Mouse (Mus musculus): Measurements from ENCODE around the gene Gna12.

GRCm38 (mm10) chr5:140821951-140822350 is 8.3 kb downstream of the Gna12 start:
- no peak for TF ChIP-seq CTCF (IDR thresholded peaks at IDR 0.05; ENCODE audit: borderline replicate concordance, insufficient read depth, low read length)
- TF ChIP-seq POLR2A (IDR thresholded peaks at IDR 0.05; ENCODE audit: low read depth, low read length): no peak
